Mouse (Mus musculus) spleen, embryonic (tissue): ENCODE data around the gene Gatb.

Experiments
- CTCF ChIA-PET: fragments of 350-600 bp; sonication (Branson Sonifier 250); formaldehyde crosslinking; loops from one replicate; lab custom pipeline; 2022; lab: Charles Lee

The Gatb gene

DNA sequence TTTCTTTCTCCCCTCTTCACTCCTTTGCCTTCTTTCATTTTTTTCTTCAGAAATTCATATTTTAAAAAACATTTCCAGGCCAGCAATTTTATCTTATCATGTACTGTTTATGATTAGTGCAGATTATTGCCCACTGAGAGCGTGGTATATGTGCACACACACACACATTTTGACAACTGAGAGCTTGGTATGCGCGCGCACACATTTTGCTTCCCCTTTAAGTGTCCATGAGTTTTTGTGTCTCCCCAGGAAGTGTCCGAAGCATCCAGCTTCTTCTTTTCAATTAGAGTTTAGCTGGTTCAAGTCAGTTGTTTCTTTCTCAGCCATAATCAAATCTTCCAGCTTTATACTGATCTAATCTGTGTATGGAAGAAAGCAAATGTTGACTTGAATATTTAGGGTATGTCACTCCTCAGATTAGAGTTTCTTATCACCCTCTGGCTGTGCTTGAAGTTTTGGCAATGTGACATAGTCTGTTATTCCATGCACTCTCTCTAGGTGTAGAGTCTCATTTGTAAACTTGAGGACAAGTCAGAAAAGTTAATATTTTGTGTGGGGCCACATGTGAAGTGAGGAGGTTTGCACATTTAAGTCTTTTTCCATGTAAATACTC, 18.8 kb downstream of the Gatb start:
- CTCF ChIA-PET, result no interaction called here

DNA sequence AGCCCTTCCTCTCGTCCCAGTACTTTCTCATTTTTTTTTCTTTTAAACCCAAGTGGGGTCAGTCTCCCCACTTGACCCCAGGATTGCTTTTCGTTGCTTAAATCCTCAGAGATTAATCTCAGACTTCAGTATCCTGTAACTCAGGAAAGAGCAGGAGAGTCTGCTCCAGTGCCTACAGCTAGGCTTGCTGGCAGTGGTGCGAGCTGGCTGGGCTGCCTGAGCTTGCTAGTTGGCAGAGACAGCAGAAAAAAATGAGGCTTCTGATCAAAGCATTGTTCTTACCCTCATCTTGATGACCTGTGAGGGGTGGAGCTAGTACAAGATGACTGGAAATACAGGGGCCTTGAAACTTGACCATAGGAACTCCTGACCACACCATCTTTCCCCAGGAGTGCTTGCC, 20.5 kb downstream of the Gatb start:
- CTCF ChIA-PET, result no interaction called here

DNA sequence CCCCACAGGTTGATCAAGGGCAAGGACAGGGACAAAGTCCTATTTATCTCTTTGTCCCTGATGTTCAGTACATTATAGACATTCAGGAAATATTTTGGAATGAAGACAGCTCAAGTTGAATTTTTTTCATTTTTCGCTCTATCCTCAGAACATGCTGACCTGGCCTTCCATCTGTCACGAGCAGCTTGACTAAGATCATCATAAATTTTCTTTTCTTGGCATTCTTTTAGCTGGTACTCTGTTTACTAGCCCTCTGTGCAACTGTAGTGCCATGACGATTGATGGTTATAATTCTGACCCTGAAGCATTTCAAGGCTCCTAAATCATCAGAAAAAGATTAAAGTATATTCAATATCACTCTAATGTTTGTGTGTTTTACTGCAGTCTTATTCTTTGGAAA, 25.6 kb downstream of the Gatb start:
- CTCF ChIA-PET, result no interaction called here

DNA sequence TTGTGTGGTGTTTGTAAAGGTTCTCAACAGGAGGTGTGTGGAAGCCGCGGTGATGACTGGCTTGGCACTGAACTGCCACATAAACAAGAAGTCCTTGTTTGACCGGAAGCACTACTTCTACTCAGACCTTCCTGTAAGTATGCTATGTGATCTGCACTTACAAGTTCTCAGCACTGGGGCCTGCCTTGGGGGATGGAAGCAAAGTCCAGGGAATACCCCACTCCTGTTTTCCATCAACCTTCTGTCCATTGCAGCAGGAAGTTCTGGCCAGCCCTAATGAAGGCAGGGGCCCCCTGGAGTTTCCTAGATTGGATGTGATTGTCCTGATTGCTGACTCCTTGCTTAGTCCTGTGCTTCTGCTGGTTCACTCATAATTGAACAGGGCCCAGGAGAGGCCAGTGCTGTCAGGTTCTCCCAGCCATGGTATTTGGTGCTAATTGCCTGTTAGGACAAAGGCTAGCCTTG, 28.0 kb downstream of the Gatb start:
- CTCF ChIA-PET, result no interaction called here

DNA sequence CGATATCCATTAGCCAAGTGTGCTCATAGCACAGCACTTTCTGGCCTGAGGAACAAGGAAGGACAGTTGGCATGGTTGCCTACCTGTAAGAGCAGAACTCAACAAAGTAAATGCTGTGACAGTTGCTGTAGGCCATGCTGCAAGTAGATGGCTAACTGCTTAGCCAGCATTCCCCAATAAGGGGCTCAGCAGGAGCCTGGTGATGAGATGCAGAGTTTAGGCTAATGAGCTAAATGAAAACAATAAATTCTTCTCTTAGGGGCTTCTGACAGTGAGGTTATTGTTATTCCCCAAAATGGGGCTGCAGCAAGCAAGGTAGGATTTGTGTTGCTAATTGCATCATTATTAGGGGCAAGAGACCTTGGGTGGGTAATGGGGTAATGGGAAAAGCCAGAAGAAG, 29.9 kb downstream of the Gatb start:
- CTCF ChIA-PET, result no interaction called here

DNA sequence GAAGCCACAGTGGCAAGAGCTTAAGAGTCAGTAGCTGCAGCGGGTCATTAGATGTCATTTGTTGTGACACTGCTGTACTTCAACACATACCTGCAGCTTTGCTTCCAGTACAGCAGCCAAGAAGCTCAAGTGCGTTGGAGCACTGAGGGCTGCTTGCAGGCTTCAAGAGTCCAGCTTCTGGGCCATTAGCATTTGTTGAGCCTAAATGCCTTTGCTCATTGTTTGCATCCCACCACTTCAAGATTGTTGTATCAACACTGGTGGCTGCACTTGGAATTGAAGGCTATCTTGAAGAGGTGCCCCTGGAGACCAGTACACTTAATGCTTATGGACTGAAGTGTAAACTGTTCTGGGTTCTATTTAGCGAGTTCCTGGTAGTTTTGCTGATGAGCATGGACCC, 33.0 kb downstream of the Gatb start:
- CTCF ChIA-PET, result no interaction called here

DNA sequence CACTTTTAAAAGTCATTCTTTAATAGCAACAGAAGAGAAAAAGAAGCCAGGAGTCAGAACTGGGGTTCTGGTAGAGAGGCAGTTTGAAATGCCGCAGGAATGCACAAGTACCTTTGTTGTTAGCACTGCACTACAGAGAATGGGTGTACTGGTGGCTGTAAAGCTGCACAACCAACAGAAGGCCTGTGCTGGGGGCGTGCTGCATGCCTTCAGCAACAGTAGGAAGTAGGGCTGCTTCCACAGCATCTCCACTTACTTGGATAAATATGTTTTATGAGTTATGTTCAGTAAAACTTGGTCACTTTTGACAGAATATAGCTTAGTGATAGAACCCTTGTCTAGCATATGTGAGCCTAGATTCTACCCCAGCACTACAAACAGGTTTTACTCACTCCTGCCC, 33.8 kb downstream of the Gatb start:
- CTCF ChIA-PET, result no interaction called here

DNA sequence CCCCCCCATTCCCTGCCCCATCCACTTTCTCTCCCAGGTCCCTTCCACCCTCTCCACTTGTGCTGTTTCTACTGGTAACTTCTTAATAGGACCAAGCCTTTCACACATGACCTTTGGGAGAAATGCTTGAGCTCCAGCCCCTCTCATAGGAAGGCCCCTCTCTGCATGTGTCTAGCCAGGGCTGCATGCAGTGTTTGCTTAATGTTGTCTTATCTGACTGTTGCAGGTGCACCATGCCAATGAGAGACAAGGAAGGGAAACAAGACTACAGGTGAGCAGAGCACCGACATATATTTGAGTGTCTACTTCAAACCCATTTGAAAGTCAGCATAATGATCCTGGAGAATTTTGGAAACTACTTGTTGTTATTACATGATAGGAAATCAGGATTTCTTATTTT, 42.5 kb downstream of the Gatb start:
- CTCF ChIA-PET, result no interaction called here

DNA sequence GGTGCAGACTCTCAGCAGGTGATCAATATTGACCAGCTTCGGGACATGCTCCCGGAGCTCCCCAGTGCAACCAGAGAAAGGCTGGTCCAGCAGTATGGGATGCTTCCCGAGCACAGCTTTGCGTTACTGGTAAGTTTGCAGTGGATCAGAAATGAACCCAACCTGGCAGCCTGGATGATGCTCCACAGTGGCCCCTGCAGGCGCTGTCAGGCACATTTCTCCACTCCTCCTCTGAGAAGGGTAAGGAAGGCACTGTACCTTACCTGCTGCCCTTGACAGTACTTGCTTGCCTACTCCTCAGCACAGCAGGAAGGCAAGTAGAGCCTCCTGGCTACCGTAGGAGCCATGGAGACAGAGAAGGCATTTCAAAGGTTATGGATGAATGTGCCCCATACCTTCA, 45.0 kb downstream of the Gatb start:
- CTCF ChIA-PET, result no interaction called here

DNA sequence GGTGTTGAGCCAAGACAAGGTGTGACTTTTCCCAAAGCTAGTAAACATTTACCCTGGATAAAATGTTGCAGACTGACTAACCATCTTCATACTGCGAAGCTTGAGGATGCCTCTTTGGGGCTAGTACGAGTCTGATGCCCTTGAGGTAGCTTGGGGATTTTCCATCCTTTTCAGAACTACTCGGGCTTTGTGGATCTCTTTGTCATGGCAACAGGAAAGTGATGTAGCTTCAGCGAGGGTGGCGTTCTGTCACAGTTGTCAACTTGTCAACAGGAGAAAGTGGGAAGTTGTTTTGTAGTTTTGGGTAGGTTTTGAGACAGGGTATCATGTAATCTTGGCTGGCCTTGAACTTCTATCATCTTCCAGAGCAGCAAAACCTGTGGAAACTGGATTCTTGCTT, 45.4 kb downstream of the Gatb start:
- CTCF ChIA-PET, result no interaction called here

DNA sequence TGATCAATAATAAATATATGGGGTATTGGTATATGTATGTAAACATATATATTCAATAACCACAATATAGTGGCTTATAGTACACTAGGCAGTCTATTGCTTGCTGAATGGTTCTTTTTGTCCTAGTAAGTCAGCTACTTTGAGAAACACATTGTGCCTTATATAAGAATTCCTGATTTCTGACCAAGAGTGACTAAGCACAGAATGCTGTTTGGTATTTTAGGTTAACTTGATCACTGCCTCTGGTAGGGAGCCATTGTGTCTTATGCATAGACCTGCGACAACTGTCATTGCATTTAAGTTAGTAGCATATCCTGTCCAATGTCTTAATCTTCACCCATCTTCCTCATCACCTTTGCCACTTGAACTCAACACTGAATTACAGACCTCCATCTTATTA, 45.8 kb downstream of the Gatb start:
- CTCF ChIA-PET, result no interaction called here

DNA sequence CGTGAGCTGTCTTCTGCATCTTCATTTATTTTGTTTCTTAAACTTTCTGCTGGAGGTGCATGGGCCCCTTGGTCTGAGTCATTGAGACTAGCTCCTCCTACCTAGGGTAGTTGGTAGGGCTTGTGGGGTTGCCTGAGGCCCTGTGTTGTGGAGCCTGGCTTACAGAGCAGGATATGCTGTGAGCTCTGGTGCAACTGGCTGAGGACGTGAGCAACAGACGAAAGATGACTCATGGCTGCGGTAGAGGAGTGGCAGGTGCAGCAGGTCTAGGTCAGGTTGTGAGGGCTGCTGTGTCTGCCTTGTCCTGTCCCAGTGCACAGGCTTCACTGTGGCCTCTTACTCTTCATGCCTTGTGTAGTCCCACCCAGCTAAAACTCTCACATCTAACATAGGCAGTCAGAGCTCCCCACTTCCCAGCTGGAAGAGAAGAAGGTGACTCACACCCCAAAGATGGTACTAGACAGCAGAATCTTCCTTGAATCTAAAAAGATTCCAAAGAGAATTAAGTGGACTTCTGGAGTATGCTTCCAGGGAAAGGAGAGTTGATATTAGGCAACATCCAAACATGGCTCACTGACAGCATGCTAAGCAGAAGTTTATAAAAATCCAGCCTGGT, 56.1 kb downstream of the Gatb start:
- CTCF ChIA-PET, result no interaction called here

DNA sequence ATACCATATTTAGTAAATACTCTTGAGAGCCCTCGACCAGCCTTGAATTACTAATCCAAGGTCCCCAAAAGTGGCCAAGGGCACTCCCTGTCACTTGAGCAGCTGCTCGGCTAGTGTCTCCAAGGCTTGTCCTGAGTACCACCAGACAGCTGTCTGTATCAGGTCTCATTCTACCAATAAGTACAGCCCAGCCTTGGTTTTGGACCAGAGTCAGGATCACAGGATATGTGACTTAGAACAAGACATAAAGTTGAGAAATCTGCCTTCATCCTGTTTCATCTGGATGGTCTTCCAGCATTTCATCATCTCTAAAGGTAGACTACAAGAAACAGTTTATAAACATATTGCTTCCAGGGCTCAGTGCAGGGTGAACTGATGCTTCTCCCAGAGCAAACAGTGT, 59.8 kb downstream of the Gatb start:
- CTCF ChIA-PET, result no interaction called here

DNA sequence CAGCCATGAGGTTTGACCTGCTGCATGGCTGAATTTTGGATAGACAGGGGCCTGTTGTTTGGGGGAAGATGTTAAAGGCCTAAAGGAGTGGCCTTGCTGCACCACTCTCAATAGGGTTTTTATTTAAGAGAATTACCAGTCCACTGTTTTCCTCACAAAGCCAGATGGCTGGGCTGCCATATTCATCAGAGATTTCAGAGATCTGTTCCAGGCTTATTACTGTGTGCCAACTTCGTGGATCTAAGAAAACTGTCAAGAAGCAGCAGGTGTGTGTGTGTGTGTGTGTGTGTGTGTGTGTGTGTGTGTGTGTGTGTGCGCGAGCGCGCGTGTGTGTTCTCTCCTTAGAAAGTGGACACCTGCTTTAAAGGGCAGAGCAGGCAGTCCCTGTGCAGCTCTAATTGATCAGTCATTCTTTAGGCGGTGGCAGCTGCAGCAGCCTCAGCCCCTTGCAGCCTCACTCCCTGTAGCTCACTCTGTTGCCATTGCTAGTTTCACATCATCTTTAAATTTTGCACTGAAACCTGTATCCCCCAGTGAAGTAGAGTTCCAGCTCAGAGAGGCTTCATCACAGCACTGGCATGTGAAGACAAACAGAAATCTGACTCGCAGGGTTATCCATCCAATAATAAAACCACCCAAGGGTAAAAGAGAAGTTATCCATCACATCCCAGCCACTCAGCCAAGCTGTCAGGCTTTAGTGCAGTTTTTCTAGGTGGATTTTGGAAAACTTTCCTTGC, 60.6 kb downstream of the Gatb start:
- CTCF ChIA-PET, result no interaction called here

DNA sequence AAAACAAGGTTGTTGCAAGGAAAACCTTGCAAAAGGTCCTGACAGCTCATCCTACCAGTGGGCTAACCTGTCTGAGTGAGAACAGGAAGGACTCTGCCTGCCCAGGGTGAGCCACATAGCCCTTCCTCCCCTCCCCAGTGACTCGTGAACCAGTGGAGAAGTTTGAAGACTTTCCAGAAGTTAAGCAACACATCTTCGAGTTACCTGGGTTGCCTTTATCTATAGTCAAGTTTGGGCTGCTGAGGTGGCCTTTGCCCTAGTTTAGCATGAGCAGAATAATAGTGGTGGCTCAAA, 61.2 kb downstream of the Gatb start:
- CTCF ChIA-PET, result no interaction called here

DNA sequence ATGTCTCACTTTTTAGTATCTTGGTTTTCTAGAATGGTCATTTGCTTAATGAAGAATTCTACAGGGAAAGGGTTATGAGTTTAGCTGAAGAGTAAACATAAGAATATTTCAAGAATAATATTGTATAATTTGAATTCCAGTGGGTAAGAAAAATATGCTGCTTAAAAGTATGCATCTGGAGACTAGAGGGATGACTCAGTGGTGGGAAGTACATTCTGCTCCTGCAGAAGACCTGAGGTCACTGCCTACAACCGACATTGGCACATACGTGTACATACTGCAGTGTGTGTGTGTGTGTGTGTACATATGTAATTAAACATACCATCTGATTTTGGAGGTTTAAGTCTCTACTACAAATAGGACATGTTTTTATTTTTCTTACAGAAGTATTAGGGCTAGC, 61.7 kb downstream of the Gatb start:
- CTCF ChIA-PET, result no interaction called here

DNA sequence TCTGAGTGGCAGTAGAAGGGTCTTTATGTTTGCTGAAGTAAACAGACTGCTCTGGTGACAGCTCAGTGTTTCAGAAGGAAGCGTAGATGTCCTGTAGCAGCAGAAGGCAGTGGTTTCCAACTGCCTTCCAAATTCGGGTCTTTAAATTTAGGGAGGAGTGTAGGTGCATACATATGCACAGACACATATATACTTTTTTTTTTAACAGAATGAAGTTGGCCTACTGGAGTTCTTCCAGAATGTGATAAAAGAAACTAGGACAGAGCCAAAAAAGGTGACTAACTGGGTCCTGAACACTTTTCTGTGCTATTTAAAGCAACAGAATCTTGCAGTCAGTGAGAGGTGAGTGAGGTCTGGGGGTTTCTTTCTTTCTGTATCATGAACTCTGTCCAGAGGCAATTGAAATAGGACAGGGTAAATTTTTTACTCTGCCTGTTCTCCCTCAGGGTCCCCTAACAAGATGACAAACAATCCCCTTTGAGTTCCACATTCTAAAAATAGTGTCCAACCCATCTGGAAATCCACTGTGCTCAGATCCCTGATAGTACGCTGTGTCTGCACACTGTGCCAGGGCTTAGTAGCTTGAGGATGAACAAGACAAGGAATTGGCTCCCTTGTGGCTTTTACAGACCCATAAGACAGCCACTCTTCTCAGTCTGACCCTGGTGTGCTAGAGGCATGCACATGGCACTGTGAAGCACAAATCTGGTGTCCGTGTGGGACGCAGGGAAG, 63.0 kb downstream of the Gatb start:
- CTCF ChIA-PET, result no interaction called here

DNA sequence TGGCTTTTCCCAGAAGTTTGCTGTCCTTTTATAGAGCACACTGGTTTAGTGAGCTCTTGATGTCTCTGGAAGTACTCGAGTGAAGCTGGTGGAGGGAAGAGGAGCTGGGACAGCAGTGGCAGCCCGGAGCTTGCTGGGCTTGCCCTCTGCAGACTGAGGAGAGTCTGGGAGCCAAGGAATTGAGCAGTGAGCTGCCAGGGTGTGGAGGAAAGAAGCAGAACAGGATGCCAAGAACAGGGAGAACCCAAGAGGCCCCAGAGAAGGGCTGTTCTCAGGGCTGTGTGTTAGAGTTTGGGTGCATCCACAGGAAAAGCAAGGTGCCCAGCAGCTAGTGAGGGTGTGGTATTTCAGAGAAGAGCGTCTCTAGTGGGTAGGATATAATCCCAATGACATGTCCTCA, 67.8 kb downstream of the Gatb start:
- CTCF ChIA-PET, result no interaction called here

DNA sequence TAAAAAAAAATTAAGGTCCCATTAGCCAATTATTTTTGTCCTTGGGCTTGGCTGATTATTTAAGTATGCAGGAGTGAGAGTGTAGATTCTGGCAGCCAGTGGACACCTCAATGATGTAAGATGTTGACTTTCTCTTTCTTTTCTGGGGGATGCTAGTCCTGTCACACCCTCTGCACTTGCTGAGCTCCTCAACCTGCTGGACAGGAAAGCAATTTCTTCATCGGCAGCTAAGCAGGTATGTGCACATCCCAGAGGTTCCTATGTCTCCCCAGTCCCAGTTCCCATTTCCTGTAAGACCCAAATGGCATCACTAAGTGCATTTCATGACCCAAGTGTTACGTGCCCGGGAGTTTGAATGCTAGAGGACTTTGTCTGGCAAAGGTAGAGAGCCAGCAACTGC, 70.9 kb downstream of the Gatb start:
- CTCF ChIA-PET, result no interaction called here

DNA sequence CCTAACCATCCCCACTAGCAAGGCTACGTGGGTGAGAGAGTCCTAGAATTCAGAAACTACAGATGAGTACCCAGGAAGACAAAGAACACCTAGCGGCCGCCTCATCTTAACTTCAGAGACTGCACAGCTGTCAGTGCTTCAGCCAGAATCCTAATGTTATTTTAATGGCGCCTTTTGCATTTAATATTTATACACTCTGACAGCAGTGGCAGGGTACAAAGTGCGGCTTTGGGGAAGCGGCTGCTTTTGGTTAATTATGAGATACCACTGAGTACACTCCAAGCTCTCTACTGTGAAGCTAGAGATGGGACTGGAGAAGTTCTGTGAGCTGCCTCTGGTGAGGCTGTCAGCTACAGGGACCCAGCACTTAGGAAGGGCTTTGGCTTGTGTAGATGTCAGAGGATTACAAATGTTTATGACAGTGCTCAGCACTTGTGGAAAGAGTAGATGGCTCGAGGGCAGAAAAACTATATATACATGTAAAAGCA, 71.6 kb downstream of the Gatb start:
- CTCF ChIA-PET, result no interaction called here

DNA sequence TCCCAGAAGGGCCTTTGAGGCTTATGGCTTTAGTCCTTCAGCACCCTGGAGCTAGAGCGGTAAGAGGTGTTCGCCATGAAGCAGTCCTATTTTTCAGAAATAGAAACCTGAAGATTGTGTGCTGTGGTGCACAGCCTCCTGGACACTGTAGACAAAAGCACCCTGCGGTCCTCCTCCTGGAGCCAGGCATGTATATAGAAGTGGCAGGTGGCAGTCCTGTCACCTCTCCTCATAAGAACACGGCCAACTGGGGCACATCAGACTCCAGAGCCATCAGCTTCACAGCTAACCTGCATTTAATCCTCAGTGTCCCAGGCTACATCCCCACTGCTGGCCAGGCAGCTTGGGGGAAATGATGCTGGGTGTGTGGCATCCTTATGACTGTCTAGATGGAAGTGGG, 75.3 kb downstream of the Gatb start:
- CTCF ChIA-PET, result no interaction called here

DNA sequence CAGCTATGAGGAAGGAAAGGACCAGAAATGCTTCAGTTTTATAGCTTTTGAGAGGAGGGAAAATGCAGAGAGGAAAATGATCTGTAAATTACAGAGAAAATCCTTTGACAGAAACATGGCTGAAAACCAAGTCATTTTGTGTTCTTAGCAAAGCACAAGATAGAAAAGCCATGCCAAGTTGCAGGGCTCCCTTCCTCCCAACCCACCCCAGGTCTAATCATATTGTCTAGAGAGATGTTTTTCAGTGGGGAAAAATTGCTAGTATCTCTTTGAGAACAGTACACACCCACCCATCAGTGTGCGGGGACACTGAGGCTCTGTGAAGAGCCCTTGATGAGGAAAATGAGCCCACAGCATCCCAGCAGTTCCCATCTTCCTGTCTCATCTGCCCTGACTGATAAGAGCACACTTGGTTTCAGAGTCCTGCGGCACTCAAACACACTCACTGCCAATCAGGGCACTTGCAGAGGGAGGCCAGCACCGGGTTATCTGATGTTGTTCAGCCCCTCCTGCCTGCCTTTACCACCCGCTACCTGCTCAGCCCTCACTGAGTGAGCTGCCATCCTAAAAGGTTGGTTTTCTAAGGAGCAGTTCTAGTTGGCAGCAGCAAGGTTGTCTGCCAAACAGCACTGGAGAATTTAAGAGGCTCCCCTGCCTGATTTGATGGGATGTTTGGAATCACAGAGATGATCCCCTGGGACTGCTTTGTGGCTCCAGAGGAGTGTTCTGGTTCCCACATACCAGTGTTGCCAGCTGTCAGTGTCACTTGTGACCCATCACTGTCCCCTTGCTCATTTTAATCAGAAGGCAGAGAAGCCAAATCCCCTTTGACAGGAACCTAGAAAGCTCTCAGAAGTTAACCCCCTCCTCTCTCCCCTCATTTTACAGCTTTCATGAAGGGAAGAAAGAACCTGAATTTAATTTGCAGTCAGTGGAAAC, 79.1 kb downstream of the Gatb start:
- CTCF ChIA-PET, result no interaction called here
